In genomic region chr12:13248691-13249572, GRCm38 (mm10) we compare ENCODE assay signal across 7 mouse cellular contexts. TPM values are rescaled to one million over a fixed set of nuclear protein-coding genes. Genes with fewer than 3 reads are reported as not detected.
DNase-seq lines count a peak whose midpoint lies in the region; ATAC-seq lines count a peak whose summit lies in the region.

TSS of gene Ddx1 (minus strand) at chr12:13249213.

- peak; percentile 86 for ATAC-seq in embryonic facial prominence, embryonic 11.5 days (replicated peaks; ENCODE audit: insufficient number of reproducible peaks, low FRiP score, low TSS enrichment, low read depth)
- ATAC-seq in limb, embryonic 11.5 days (ENCODE audit: insufficient number of reproducible peaks, low FRiP score, low TSS enrichment, low read depth) = peak; percentile 81
- peak; percentile 93 for ATAC-seq in midbrain, embryonic 14.5 days (ENCODE audit: low FRiP score, low TSS enrichment)

- DNase-seq in adrenal gland, postnatal 14 days = peak; percentile 90
- peak; percentile 88 for DNase-seq in embryonic facial prominence, embryonic 11.5 days (ENCODE audit: low spot score)
- peak; percentile 97 for DNase-seq in heart, adult 11 months
- peak; percentile 86 for DNase-seq in kidney, adult 18-20 months
- peak; percentile 89 for DNase-seq in limb, embryonic 11.5 days (ENCODE audit: low spot score)
- DNase-seq in midbrain, embryonic 14.5 days = peak; percentile 94
- DNase-seq in spleen, adult 18-20 months = peak; percentile 48 to 74

- H3K4me2 ChIP-seq in embryonic facial prominence, embryonic 11.5 days (ENCODE audit: low read depth, low read length) = peak within 1 kb of the TSS; percentile 39
- peak within 1 kb of the TSS; percentile 54 for H3K4me2 ChIP-seq in limb, embryonic 11.5 days (ENCODE audit: low read depth, severe bottlenecking)
- peak within 1 kb of the TSS; percentile 61 for H3K4me2 ChIP-seq in midbrain, embryonic 14.5 days (ENCODE audit: low read length)

- H3K9ac ChIP-seq in embryonic facial prominence, embryonic 11.5 days (replicated peaks; ENCODE audit: low read length) = peak within 1 kb of the TSS; percentile 96
- H3K9ac ChIP-seq in limb, embryonic 11.5 days (ENCODE audit: low read length) = peak within 1 kb of the TSS; percentile 98
- H3K9ac ChIP-seq in midbrain, embryonic 14.5 days (replicated peaks; ENCODE audit: low read length) = peak within 1 kb of the TSS; percentile 97

- 3% methylated on average over 59 of the region's 59 CpGs for WGBS in embryonic facial prominence, embryonic 11.5 days
- 3% methylated on average over 58 of the region's 59 CpGs for WGBS in limb, embryonic 11.5 days
- 2% methylated on average over 57 of the region's 59 CpGs for WGBS in midbrain, embryonic 14.5 days

- H3K27me3 ChIP-seq in embryonic facial prominence, embryonic 11.5 days (ENCODE audit: control insufficient read depth, insufficient read depth, low read length) = no peaks in the 10 kb centered on the region
- no peaks in the 10 kb centered on the region for H3K27me3 ChIP-seq in limb, embryonic 11.5 days (ENCODE audit: control insufficient read depth, insufficient read depth, low read length)
- H3K27me3 ChIP-seq in midbrain, embryonic 14.5 days (ENCODE audit: control insufficient read depth, insufficient read depth, low read length) = no peaks in the 10 kb centered on the region

- H3K4me1 ChIP-seq in embryonic facial prominence, embryonic 11.5 days (ENCODE audit: control insufficient read depth, insufficient read depth, low read length) = no peaks in the 10 kb centered on the region
- H3K4me1 ChIP-seq in limb, embryonic 11.5 days (ENCODE audit: control insufficient read depth, insufficient read depth, low read length) = no peaks in the 10 kb centered on the region
- H3K4me1 ChIP-seq in midbrain, embryonic 14.5 days (ENCODE audit: control insufficient read depth, insufficient read depth, low read length) = peaks cover 9% of the 10 kb centered on the region; the same call in 1 of the 2 replicates

- H3K4me3 ChIP-seq in embryonic facial prominence, embryonic 11.5 days (ENCODE audit: low read depth, low read length) = peak within 1 kb of the TSS; percentile 81
- H3K4me3 ChIP-seq in limb, embryonic 11.5 days (ENCODE audit: low read depth, low read length) = peak within 1 kb of the TSS; percentile 94
- H3K4me3 ChIP-seq in midbrain, embryonic 14.5 days (replicated peaks; ENCODE audit: low read depth, low read length) = peak within 1 kb of the TSS; percentile 87

- no peaks in the 10 kb centered on the region for H3K9me3 ChIP-seq in embryonic facial prominence, embryonic 11.5 days (replicated peaks; ENCODE audit: control insufficient read depth, low read length)
- no peaks in the 10 kb centered on the region for H3K9me3 ChIP-seq in limb, embryonic 11.5 days (ENCODE audit: control insufficient read depth, low read length)
- H3K9me3 ChIP-seq in midbrain, embryonic 14.5 days (ENCODE audit: control insufficient read depth, low read length) = no peaks in the 10 kb centered on the region

- H3K27ac ChIP-seq in embryonic facial prominence, embryonic 11.5 days (replicated peaks; ENCODE audit: low read depth, low read length) = peak within 1 kb of the TSS; percentile 82
- H3K27ac ChIP-seq in limb, embryonic 11.5 days (replicated peaks; ENCODE audit: low read depth, low read length) = peak within 1 kb of the TSS; percentile 84
- peak within 1 kb of the TSS; percentile 91 for H3K27ac ChIP-seq in midbrain, embryonic 14.5 days (replicated peaks; ENCODE audit: low read depth, low read length)

- H3K36me3 ChIP-seq in embryonic facial prominence, embryonic 11.5 days (replicated peaks; ENCODE audit: control insufficient read depth, insufficient read depth, low read depth, low read length) = no peaks in the 10 kb centered on the region
- H3K36me3 ChIP-seq in limb, embryonic 11.5 days (ENCODE audit: control insufficient read depth, insufficient read depth, low read length) = no peaks in the 10 kb centered on the region; the same call in 1 of the 2 replicates
- peaks cover 7% of the 10 kb centered on the region for H3K36me3 ChIP-seq in midbrain, embryonic 14.5 days (ENCODE audit: control insufficient read depth, insufficient read depth, low read length)

RNA-seq across cellular contexts. Expression of gene Ddx1, which starts in this region (rescaled TPM):
- 86.7 and 102 TPM in 2 replicates for total RNA-seq in adrenal gland, postnatal 14 days (2021)
- 206 and 216 TPM in 2 replicates for polyA plus RNA-seq in embryonic facial prominence, embryonic 11.5 days (2014; fragmentation: Nextera tagmentation; extraction: Ambion mirVana)
- polyA plus RNA-seq in limb, embryonic 11.5 days (2014; fragmentation: Nextera tagmentation; extraction: Ambion mirVana) = 193 and 203 TPM in 2 replicates
- 130 and 157 TPM in 2 replicates for polyA plus RNA-seq in midbrain, embryonic 14.5 days (2014; fragmentation: Nextera tagmentation; extraction: Ambion mirVana)

Comparison
In these comparisons a context has a peak if more than half of its experiments do, and no peak if none do; other contexts are left out.
1. Peak in every context shown above with its lines: DNase-seq, ATAC-seq, H3K4me3 ChIP-seq and H3K27ac ChIP-seq.